Mouse (Mus musculus): Measurements from ENCODE around the gene Mcm9.

The Mcm9 gene

GRCm38 (mm10) chr10:53580137-53580536, 50.1 kb downstream of the Mcm9 start:
- no peak for DNase-seq (ENCODE audit: low read depth, low spot score)

DNA sequence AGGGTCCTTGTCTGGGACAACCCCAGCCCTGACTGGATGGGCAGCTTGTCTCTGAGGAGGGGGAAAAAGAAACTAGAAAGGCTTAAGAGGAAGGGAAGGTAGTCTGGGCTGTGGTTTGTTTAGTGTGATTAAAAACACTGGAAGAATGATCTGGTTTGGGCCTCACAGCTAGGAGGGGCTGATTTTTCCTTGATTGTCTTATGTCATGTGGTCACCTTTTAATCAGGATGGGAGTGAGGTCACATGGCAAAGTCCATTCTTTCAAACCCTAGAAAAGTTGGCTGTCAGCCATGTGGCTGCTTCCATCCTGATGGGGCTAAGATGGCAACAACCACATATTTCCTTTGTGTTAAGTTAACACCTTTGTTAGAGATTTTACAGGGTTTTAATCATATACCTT, 61.7 kb downstream of the Mcm9 start:
- no peak for DNase-seq (ENCODE audit: low read depth, low spot score)

GRCm38 (mm10) chr10:53565538-53565937, 64.7 kb downstream of the Mcm9 start:
- DNase-seq (ENCODE audit: low read depth, low spot score) = no peak

GRCm38 (mm10) chr10:53562001-53562400, 68.2 kb downstream of the Mcm9 start:
- no peak for DNase-seq (ENCODE audit: low read depth, low spot score)

DNA sequence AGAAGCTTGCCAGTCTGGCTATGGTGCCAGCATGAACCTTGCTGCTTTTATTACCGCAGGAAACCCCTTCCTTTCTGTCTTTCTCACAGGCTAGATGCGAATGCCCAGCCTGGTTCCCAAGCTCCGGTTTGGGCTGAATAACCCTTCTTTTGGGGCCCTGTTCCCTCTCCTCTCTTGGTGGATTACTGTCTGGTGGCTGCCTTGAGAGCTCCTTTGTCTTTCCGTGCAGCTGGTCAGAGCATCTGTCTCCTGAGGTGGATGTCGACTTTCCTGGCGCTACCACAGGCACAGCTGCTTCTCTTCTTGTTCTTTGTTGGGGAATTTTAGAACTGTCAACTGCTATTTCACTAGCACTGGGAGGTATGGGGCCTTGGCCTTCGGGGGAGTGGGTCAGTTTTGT, 92.6 kb downstream of the Mcm9 start:
- no peak for DNase-seq (ENCODE audit: low read depth, low spot score)

GRCm38 (mm10) chr10:53532297-53532696, 97.9 kb downstream of the Mcm9 start:
- no peak for DNase-seq (ENCODE audit: low read depth, low spot score)

- peak; percentile 29 for DNase-seq (ENCODE audit: low read depth, low spot score)
These were observed 102.1 kb downstream of the Mcm9 start for GRCm38 (mm10) chr10:53527838-53528773.

DNA sequence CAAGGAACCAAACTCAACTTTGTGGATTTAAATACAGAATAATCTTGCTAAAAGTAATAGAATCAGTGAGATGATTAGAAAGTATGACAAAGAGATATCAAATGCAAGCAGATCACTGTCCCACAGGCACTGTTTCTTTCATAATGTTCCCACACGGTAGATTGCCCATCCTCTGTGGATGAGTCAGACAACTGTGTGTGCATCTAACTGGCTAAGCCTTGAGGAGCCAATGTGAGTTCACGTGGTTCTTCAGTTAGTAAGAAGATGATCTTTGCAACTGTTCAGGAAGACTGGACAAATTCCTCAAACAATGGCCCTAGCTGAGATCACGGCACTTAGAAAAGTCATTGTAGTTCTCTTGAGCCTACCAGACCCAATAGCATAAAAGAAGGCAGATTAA, 102.9 kb downstream of the Mcm9 start:
- no peak for DNase-seq (ENCODE audit: low read depth, low spot score)

GRCm38 (mm10) chr10:53526350-53526749, 103.9 kb downstream of the Mcm9 start:
- no peak for DNase-seq (ENCODE audit: low read depth, low spot score)

GRCm38 (mm10) chr10:53525265-53525976, 104.8 kb downstream of the Mcm9 start:
- DNase-seq (ENCODE audit: low read depth, low spot score) = no peak

DNA sequence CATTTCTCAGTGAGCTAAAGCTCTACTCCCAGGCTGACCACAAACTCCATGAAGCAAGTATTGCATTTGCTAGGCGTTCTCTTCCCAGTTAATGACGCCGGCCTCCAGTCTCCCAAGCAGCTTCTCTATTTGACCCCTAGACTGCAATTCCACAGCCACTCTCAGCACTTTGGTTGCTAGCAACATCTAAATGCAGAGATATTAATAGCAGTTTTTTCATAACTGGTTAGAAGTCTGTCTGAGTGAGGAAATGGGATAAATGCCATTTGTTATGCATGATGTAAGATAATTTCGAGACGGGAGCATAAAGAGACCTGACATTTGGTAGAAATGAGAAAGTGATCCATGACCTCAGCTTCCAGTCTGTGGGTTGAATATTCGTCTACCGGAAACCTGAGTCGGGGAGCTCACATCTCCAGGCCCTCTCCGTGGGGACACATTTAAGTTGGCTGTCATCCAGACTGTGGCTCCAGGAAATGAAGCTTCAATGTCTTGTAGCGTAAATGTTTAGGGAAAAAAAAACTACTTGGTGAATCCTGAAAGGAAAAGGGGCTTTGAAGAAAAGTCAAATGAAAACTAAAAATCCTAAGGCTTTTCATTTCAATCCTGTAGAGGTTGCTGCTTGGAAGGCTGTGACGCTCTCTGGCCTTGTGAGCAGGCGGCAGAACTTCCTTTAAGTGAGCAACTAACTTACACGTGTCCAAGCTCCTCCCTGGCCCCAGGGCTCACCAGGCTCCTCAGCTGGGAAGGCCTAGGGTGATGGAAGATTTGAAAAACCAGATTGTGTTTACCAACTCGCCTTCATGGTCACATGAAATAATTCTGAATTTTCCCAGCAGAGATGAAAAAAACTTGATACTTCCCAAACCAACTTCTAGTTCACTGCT, 110.9 kb downstream of the Mcm9 start:
- DNase-seq (ENCODE audit: low read depth, low spot score) = no peak

GRCm38 (mm10) chr10:53518599-53518913, 111.7 kb downstream of the Mcm9 start:
- no peak for DNase-seq (ENCODE audit: low read depth, low spot score)

DNA sequence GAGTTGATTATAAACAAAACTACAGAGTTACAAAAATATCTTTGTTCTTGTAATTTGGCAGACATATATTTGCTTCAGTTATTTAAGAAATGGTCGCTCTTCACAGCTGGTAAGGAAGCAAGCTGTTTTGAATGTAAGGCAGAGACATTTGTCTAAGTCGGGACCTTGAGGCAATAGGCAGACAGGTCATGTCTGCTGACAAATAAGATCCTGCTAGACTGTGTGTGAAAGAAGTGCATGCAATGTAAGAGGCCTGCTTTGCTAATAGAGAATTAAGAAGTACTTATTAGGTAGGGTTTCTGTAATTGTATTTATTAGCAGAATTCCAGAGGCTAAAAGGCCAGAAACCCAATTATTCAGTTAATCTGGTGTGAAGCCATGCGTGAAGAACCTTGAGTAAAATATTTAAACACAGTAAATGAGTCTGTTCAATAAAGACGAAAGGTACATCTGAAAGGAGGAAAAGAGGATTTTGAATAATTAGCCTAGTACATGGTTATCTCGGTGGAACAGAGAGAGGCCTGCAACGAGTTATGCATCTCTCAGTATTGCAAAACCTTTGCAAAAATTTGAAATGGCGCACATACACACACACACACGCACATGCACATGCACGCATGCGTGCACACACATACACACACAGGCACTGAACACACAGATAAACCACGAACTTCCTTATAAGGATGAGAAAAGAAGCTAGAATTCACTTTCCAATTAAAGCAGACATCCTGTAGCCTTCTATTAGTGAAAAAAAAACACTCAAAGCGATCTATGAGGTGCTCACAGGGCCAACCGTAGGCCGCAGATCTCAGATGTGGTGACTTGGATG, 112.3 kb downstream of the Mcm9 start:
- DNase-seq (ENCODE audit: low read depth, low spot score) = no peak

GRCm38 (mm10) chr10:53512491-53512890, 117.7 kb downstream of the Mcm9 start:
- DNase-seq (ENCODE audit: low read depth, low spot score) = no peak

DNA sequence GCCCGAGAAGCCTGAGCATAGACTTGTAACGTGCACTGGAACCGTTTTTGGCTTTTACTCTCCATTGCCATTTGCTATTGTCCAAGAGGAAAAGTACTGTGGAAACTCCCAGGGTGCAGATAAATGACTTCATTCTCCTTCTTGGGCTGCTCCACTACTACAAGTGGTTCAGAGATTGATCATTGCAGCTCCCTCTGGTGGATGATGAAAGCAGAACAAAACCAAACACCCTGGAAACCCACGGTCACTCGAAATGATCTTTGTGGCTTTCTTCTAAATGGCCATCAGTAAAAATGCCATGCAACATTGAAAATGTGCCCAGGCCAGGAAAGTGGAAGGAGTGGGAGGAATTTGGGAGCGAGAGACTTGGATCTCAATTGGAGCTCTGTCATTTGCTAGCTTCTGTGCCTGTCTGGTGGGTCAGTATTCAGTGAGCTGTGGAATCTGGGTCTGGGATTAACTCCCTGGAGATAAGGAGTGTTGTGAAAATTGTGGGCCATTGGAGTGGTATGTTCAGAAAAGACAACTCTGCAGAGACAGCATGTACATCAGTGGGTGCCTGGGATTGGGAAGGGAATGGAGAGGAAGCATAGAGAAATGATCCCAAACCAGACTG, 121.0 kb downstream of the Mcm9 start:
- DNase-seq (ENCODE audit: low read depth, low spot score) = peak; percentile 20

DNA sequence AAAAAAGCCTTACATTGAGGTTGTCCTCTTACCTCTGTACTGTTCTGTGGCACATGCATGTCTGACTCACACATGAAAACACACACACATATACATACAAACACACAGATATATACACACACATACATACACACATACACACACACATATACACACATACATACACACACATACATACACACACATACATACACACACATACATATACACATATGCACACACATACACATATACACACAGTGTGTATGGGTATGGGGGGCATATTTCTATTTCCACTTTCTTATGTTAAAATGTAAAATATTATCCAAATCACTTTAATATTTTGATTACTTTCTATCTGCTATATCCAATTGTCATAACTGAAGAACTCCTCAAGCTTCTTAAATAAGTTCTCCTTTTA, 121.6 kb downstream of the Mcm9 start:
- DNase-seq (ENCODE audit: low read depth, low spot score) = no peak

- no peak for DNase-seq (ENCODE audit: low read depth, low spot score)
These were observed 124.7 kb downstream of the Mcm9 start for GRCm38 (mm10) chr10:53505526-53505925.

DNA sequence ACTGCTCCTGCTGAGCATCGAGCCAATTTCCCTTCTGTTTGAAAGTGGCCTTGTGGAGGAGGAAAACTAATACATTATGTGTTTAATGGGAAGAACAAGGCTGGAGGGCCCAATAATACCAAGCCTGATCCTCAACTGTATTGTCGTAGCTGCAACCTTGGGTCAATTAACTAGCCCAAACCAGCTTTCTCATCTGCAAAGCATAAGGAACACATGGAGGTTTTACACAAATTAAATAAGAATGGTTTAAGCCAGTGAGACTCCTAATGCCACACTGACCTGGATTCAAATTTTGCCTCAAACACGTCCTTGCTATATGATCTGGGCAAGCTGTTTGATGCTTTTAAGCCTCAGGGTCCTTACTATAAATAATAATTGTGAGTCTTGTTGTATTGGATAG, 125.2 kb downstream of the Mcm9 start:
- DNase-seq (ENCODE audit: low read depth, low spot score) = no peak

DNA sequence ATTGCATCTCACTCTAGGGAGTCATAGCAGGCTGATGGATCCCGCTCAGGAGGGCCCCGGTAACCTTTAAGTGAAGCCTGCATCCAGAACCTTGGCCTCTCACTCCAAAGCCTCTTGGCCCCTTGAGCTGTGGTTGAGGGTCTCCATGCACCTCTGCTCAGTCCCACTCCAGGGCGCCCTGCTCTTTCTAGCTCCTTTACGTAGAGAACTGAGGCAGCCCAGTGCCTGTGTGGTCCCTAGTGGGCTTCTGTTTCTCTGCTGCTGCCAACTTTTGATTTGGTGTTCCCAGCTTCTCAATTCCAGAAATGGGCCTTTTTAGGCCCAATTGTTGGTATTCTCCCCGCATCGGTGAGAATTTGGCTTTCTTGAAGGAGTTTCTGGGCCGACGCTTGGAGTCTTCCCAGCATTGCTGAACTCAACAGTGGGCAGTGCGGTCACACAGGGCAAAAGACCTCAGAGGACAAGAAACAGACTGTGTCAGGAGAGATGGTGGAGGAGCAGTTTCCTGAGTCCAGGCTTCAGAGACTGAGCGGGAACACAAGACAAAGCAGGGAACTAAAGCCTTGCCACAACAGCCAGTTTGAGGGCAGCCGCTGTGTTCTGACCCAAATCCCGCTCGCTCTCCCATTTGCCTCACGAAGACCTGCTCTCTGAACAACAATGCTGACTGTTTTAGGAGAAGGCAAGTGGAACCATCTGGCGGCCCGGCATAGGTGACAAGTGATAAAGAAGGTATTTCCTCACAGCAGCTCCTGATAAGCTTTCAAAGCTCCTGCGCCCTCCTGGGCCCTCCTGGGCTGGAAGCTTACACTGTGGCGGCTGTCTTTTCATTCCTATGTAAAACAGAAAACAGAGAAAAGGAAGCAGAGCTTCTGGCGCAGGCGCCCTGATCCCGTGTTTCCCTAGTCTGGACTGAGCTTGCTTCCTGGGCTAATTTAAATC, 127.1 kb downstream of the Mcm9 start:
- no peak for DNase-seq (ENCODE audit: low read depth, low spot score)

DNA sequence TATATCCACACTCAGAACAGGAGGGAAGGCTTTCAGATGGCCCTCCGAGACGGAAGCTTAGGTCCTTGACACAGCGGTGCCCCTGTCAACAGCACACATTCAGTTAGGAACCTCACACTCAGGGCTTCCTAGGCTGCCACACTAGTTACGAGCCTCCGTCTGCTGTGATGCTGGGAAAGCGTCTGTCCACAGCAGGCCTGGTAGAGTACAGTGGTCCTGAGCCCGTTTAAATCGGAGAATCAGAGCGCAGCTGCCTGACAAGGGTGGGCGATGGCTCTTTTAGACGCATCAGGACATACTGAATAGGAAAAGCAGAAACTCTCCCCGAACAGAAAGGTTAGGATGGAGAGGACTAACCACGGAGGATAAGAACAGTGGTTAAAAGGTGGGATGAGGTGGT, 127.8 kb downstream of the Mcm9 start:
- no peak for DNase-seq (ENCODE audit: low read depth, low spot score)
